Mouse (Mus musculus) heart, adult 9 months (tissue): ENCODE data around the gene Itpkb.

Experiments
- DNase-seq, 2 experiments: peaks; one replicate each; pipeline ENCODE4 v3.0.0; 2022; ENCODE audit warnings: low spot score in 2 of 2

Gene Itpkb

DNA sequence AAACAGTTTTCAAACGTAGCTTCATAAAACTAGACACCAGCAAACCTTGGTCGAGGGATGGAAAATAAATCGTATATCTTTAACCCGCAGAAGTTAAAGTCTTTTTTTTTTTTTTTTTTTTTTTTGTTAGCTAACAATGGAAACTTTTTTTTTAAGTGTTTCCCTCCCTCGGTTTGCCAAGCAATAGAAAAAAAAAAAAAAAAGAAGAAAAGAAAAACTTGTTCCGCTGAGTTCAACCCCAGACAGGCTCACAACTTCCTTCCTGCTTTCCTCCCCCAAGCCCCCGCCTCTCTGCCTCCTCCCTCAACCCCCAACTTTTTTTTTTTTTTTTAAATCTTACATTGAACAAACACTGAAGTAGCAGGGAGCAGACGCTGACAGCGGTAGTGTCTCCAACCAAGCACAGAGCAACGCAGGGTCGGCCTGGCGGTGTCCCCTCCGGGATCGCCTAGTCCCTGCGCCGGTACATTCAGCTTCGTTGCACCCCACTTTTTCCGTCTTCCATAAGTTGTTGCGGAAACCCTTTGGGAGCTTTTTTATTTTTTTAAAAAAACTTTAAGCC, at the start of gene Itpkb:
Gene Itpkb (plus strand): TSS at position 341 of the 562 bp plus-strand sequence.
- DNase-seq: peak; percentile 81 to 84

DNA sequence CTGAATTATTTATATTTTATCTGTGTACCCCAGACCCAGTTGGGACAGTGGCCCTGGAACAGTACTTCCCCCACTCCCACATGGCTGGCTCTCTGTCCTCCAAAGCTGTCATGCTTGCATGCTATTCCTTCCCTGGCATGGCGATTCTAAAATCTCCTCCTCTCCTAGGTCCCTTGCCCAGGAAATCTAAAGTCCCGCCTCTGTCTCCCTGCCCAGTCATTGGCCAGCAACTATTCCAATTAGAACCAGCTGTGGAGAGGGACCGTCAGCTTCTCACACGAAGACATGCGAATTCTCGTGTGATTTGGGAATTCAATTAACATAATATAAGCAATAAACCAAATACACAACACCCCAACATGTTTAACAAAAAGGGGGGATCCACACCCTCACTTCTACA, 47.7 kb upstream of the Itpkb start:
- DNase-seq: no peak

- DNase-seq: no peak
These were observed 46.2 kb upstream of the Itpkb start for GRCm38 (mm10) chr1:180283813-180284768.

DNA sequence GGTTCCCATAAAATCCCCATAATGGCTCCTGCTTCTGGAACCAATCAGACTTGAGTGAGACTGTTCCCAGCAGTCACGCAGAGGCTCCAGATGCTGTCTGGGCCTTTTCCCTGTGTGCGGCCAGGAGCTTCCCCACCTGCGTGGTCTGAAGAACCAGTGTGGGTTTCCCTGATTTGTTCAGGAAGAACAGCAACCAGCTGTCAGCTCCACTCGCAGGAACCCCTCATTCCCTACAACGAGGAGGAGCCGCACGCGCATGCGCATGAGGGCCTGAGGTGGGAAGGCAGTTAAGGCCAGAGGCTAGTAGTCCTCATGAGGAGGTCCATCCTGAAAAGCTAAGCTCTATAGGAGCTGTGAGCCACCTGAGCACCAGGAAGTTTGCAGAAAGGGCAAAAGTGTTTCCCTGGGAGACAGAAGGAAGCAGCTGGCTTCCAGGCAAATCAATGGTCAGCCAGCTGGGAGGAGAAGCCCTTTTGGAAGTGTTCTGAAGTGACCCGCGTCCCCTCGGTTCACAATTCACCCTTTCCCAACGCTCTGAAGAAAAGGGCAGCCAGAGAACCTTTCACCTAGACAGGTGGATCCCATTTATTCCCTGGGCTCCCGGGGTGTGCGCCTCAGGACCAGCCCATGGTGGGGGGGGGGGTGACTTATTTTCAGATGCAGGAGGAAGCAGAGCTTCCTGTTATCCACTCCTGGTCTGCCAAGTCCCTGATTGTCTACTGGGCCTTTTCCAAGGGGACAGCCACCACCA, 44.0 kb upstream of the Itpkb start:
- peak; percentile 47 to 80 for DNase-seq

- no peak for DNase-seq
These were observed 42.1 kb upstream of the Itpkb start for GRCm38 (mm10) chr1:180288227-180288626.

DNA sequence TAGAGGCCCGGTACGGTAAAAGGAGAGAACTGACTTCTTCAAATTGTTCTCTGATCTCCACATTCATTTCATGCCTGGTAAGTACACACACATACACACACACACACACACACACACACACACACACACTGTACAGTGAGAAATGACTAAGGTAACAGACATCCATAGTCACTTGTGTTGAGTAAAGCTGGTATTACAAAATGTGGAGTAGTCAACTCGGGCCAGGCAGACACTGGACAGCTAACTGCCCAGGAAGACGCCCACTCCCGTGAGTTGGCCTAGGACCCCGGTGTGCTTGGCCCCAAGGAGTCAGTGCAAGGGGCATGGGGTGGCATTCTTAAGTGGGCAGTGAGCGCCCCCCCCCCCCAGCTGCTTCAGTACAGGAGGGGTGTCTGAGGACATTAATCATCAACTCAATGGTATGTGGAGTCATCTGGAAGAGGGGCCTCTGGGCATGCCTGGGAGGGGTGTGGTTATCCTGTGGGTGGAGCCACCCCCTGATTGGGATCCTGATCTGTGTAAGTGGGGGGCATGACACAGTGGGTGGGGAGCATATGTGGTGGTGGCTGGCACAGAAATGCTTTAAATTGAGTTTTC, 41.3 kb upstream of the Itpkb start:
- no peak for DNase-seq

DNA sequence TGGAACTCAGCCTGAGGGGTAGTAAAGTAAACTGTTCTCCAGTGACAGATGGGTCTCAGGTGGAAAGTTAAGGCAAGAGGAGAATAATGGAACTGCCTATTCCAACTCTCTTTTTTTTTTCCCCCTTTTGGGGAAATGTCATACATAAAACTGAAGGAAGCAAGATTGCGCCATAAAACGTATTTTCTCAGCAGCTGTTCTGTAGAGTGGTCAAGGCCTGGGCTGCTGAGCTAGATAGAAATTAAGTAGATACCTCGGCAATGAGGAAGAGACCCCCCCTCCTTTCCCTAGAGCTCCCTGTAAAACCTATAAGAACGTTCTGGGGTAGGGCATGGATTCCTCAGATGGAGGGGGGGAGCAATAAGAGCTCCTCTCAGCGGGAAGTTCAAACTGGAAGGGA, 40.5 kb upstream of the Itpkb start:
- DNase-seq: no peak

GRCm38 (mm10) chr1:180290358-180290757, 39.9 kb upstream of the Itpkb start:
- DNase-seq: no peak

GRCm38 (mm10) chr1:180296088-180296487, 34.2 kb upstream of the Itpkb start:
- DNase-seq: peak; percentile 31 to 47

DNA sequence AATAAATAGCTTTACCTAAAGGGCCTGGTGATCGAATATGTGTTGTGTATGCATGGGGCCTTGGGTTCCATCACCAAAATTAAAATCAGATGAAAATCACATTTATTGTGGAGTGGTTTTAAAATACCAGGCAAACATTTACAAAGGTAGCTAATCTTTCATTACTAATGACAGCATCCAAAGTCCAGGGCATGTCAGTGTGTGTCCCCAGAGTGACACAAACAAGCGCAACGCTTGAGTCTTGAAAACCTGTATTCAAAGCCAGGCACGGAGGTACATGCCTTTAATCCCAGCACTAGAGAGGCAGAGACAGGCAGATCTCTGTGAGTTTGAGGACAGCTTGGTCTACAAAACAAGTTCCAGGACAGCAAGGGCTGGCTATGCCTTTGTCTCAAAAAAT, 30.6 kb upstream of the Itpkb start:
- no peak for DNase-seq

DNA sequence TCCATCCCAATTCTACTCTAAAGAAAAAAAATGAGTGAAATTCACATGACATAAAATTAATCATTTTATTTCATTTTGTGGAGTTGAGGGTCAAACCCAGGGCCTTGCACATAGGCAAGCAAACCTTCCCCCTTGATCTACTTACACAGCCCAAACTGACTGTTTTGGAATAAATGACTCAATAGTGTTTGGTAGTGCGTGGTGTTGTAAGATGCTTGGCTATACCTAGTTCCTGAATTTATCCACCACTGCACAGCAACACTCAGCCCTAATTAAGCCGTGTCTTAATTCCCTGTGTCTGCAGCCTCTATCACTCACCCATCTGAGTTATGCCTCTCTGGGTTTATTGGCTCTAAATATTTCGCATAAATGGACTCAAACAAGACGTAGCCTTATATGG, 30.0 kb upstream of the Itpkb start:
- DNase-seq: no peak

GRCm38 (mm10) chr1:180300997-180301396, 29.3 kb upstream of the Itpkb start:
- DNase-seq: no peak

DNA sequence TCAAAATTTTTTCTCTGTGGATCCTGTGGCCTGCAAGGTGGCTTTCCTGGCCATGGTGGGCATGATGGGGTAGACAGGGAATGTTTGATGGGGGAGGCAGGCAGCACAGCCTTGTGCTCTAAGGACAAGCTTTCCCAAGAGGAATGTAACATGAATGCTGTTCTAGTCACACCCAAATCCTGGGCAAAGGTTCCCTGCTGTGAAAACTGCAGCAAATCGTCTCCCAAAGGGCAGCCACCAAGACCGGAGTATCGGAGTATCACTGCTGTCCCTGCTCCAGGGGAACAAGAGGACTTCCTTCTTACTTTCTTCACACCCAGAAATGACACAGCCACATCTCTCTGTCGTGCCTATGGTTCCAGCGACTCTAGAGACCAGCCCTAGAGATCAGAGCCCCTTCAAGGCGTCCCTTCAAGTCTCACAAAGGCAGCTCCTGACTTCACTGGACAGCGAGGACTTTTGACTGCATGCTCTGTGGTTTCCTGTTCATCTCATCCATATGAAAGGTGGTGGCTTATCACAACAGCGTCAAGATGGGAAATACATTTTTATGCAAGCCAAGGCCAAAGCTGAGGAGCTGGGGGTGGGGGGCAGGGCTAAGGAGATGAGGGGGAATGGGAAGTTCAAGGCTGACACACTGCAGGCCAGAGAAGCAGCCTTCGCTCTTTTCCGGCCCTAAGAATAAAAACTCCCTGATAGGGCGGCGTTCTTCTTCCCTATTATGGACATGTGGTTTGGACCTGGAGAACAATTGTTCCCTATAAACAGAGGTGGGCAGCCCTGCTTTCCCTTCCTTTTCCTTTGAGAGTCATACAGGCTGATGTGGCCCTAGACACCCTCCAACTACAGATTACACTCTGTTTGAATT, 27.8 kb upstream of the Itpkb start:
- peak; percentile 69 to 88 for DNase-seq

- DNase-seq: no peak
These were observed 26.7 kb upstream of the Itpkb start for GRCm38 (mm10) chr1:180303600-180303999.

DNA sequence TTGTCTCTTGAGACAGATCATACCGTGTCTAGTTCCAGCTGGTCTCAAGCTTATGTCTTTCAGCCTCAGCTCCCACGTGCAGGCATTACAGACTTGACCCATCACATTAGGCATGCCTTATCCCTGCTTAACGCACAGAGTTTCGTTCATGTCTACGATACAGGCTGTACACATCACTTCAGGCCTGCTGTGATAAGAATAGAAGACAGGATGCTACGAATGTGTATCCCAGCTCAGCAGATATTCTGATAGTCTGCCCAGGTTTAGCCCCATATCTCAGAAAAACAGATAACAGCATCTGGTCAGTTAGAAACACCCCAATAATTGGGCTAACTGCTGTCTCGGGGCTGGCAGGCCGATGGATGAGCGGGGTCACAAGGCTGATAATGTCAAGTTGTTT, 23.4 kb upstream of the Itpkb start:
- no peak for DNase-seq

DNA sequence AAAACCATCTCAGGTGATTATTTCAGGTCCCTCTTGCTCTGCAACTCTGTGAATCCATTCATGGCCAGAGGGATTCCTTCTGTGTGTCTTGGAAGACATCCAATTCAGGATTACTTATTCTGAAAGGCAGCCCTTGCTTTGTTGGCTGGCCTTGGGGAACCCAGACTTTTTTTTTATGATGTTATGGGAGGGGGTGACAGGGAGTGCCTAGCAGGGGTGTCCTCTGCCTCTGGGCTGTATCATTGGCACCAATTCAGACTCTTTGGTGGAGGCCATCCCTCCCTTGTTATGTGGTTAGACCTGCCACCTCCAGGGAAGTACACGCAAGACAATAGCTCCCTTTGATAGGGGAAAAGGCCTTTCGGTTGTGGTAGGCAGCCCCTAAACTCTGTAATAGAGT, 22.6 kb upstream of the Itpkb start:
- DNase-seq: no peak

DNA sequence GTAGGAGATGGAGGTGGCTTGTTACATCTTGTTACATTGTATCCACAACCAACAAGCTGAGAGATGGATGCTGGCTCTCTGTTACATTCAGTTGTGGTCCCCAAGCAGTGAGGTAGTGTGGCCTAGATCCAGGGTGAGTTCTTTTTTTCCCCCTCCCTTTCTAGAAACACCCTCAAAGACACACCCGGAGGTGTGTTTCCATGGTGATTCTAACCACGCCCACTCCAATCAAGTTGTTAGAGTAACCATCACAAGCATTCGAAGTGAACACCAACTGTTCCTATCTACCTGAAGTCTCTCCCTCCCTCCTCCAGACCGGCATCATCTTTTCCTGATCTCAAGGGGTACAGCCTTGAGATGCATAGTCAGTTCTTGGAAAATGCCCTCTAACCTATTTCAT, 21.4 kb upstream of the Itpkb start:
- DNase-seq: no peak

GRCm38 (mm10) chr1:180312286-180312685, 18.0 kb upstream of the Itpkb start:
- no peak for DNase-seq

- peak; percentile 78 for DNase-seq
These were observed 17.4 kb upstream of the Itpkb start for GRCm38 (mm10) chr1:180312792-180313311.

- DNase-seq: no peak
These were observed 16.5 kb upstream of the Itpkb start for GRCm38 (mm10) chr1:180313517-180314440.
